Mouse (Mus musculus) brain, embryonic 14.5 days (tissue): ENCODE results near the gene Eya2. TPM values are rescaled to one million over a fixed set of nuclear protein-coding genes. Genes with fewer than 3 reads are reported as not detected.

Experiments
- DNase-seq: peaks from one replicate; pipeline ENCODE4 v3.0.0-alpha.2; 2011; ENCODE audit warnings: low read depth
- CTCF ChIP-seq: fragments of 200-500 bp; IDR thresholded peaks from 2 replicates; pipeline ENCODE4 v1.5.1; 2012; ENCODE audit warnings: inconsistent platforms, mild to moderate bottlenecking, moderate library complexity, borderline replicate concordance; ENCODE audit not compliant: insufficient read depth, insufficient read length; ENCODE audit errors: extremely low read depth
- POLR2A ChIP-seq: fragments of 200-500 bp; IDR thresholded peaks from 2 replicates; pipeline ENCODE4 v1.6.1; 2012; ENCODE audit warnings: mild to moderate bottlenecking, inconsistent platforms, borderline replicate concordance; ENCODE audit not compliant: poor library complexity, insufficient read depth, insufficient read length, severe bottlenecking; ENCODE audit errors: extremely low read depth
- polyA plus RNA-seq: library from polyadenylated mRNA; depleted of rRNA; stranded (reverse); fragments of >200 nt; gene quantifications from 2 replicates; pipeline ENCODE4 v1.2.3, GENCODE M21; 2012

Gene Eya2
- polyA plus RNA-seq, 1 experiment, result 12.3 TPM

DNA sequence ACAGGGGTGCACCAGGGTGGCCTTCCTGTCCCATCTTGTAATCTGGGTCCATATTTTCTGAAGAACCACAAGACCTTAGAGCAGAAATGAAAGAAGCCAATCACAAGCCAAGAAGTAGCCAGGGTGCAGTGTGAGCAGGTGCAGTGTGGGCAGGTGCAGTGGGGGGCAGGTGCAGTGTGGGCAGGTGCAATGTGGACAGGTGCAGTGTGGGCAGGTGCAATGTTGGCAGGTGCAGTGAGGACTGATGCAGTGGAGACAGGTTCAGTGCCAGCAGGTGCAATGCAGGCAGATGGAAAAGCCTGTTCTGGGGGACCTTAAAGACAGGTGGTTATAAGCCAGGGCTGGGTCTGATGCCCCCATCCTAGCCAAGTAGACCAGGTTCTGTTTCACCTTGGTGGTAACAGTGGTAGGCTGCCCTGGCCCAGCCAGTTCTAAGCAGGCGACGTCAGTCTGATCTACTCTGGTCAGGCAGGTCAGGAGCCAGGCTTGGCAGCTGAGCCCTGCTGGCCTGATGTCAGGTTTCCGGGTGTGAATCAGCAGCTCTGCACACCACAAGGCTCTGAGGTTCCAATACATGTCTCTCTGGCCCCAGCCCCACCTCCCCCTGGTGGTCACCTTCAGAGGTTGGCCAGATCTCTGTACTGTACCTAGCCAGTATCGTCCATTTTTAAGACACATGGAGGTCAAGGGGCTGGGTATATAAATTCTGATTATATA is 98.3 kb downstream of the Eya2 start:
- no peak for DNase-seq
- no peak for TF ChIP-seq POLR2A
- TF ChIP-seq CTCF, result peak; percentile 12; the same call in 1 of the 2 replicates

- DNase-seq, result no peak
- TF ChIP-seq CTCF (no peak), POLR2A (no peak)
Observed at GRCm38 (mm10) chr2:165694767-165695166, 99.9 kb downstream of the Eya2 start.

GRCm38 (mm10) chr2:165700252-165700908 is 105.5 kb downstream of the Eya2 start:
- TF ChIP-seq POLR2A (no peak), CTCF (no peak)
- no peak for DNase-seq

- TF ChIP-seq POLR2A, result no peak
- TF ChIP-seq CTCF, result no peak
- no peak for DNase-seq
Observed at GRCm38 (mm10) chr2:165703033-165703805, 108.4 kb downstream of the Eya2 start.

GRCm38 (mm10) chr2:165708266-165708665 is 113.4 kb downstream of the Eya2 start:
- no peak for DNase-seq
- TF ChIP-seq POLR2A, result no peak

DNA sequence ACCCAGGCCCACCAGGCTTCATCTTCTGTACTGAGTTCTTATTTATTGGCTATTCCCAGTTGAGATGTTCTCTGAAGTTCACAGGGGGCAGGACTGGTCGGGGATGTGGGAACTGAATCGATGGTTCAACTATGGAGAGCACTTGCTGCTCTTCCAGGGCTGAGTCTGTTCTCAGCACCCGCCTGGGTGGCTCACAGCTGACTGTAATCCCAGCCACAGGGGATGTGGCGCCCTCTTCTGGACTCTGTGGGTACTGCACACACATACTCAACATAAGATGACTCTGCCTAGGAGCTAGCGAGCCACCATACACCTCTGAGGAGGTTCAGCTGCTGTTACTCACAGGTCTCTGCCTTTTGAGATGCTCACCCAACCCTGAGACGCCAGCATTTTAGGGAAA is 121.9 kb downstream of the Eya2 start:
- DNase-seq, result no peak
- TF ChIP-seq POLR2A (no peak), CTCF (peak; percentile 54; the same call in 1 of the 2 replicates)

DNA sequence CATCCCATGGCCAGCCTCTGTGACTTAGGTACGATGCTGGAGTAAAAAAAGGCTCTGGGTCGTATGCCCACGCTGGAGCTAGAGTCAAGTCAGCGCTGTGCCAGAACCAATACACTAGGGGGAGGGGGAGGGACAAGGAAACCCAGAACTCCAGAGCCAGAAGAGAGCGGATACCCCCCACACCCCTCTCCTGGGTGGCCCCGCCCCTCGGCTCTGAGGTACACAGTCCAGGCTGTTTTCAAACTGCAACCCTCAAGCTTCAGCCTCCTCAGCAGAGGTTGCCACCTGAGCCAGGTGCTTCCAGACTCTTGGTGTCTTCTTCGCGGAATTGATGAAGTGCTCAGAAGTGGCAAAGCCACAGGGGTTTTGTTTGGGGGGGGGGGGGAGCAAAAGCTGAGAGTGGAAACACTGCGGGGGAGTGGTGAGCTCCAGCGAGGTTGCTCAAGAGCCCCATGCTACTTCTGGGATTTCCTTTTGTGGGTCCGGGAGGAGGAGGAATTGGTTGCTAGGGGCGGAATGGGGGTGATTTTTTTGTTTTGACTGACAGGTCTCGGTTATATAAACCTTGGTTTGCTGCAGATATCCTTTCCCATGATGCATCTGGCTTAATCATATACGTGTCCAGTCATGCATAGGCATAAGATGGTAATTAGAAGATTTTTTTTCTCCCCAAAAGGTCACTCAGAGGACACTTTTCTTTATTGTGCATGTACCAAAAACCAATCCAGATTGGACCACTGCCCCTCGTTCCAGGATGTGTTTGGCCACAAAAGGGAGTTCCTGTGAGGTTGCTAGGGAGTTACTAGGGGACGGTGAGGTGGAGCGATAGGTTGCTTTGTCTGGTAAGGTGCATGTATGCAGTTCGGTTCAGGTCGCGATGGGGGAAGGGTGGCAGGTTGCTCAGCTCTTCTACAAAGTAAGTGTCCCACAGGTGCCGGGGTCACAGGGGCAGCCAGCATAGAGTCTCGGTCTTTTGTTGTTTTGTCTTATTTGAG is 122.6 kb downstream of the Eya2 start:
- no peak for DNase-seq
- TF ChIP-seq POLR2A (no peak), CTCF (no peak)

DNA sequence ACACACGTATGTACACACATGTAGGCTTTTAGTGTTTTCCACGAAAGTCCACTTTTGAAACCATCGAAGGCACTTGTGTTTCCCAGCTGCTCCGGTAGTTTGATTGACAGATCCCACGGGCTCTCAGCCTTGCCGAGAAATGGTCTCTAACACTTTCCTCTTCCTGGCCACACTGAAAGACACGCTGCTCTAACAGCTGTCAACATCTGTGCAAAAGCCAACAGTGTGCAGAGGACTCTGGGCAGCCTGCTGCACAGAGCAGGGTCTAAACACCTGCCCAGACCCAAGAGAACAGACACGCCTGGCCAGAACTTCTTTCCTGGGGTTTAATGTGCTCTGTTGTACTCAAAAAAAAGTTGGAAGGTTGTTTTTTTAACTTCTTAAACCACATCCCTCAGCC is 124.5 kb downstream of the Eya2 start:
- no peak for TF ChIP-seq POLR2A
- no peak for TF ChIP-seq CTCF
- no peak for DNase-seq

DNA sequence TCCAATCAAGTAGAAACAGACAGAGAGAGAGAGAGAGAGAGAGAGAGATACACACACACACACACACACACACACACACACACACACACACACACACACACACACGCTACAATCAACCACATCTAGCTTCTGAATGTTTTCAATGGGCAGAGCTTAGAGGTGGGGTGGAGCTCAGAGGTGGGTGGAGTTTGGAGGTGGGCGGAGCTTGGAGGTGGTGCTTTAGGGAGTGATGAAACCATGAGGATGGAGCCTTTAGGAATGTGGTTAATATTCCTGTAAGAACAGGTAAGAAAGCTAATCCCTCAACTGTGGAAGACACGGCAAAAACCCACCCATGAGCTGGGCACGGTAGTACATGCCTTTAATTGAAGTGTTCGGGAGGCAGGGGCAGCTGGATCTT is 127.1 kb downstream of the Eya2 start:
- TF ChIP-seq POLR2A (no peak), CTCF (no peak)
- DNase-seq, result no peak

- TF ChIP-seq POLR2A (no peak), CTCF (no peak)
- peak; percentile 73 for DNase-seq
Observed at GRCm38 (mm10) chr2:165732552-165733238, 137.9 kb downstream of the Eya2 start.
